ENCODE assay signal across 3 mouse cellular contexts in genomic region chr5:28238876-28239275, GRCm38 (mm10).
"Had no signal": no experiment of that assay in that cellular context is flagged by ENCODE, and none has a peak within 500 bp of the region (broad histone marks: within the 10 kb centered on the region; RNA-seq: fewer than 3 reads in every experiment).

No protein-coding gene starts in this region.

- DNase-seq: kidney, postnatal 14 days; liver, postnatal 0 days; thymus, postnatal 25 days had no signal
